Mouse (Mus musculus) ES-CJ7 (cell line): Measurements from ENCODE around the gene Gpatch8.

Experiments used
- DNase-seq: peaks from one replicate; pipeline ENCODE4 v3.0.0; 2011; ENCODE audit warnings: low read depth, low spot score

The Gpatch8 gene

GRCm38 (mm10) chr11:102453131-102453530 lies 103.1 kb downstream of the Gpatch8 start:
- no peak for DNase-seq

DNA sequence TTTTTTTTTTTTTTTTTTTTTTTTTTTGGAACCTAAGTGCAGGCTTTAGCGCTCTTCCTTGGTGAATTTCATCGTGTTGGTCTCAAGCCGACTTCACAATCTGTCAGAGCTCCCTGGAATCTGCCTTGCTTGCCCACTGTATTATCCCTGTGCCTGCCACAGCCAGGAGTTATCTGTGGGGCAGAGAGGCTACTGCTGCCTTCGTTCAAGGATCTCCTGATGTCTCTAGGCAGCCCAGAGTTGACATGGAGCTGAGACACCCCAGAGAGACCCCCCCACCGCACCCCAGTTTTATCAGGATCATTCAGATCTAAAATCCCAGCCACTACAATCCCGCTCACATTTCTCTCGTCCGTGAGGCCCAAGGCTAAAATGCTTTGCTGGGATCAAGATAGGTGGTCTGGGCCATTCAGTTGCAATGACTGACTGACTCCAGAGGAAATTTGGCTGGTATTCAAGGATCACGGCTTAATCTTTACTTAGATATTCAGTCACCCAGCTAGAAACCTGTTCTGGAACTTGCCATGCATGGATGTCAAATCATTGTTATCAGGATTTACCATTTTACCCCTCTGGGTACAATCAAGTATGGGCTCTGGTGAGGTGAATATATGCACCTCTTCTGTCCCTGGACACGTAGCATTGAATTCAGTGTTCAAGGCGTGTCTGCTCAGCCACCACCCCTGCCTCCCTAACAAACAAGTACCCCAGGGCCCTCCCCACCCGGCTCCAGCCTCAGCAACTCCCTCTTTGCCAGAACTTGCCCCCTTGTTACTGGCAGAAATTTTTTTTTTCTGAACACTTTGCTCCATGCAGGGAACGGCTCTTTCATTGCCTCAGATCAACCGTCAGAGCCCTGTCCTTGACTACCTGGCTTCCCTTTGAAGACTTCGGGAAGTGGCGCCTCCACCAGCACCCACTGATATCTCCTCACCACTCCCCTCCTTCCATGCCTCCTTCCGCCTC lies 106.9 kb downstream of the Gpatch8 start:
- no peak for DNase-seq

GRCm38 (mm10) chr11:102448327-102448726 lies 107.9 kb downstream of the Gpatch8 start:
- DNase-seq, result peak; percentile 64

DNA sequence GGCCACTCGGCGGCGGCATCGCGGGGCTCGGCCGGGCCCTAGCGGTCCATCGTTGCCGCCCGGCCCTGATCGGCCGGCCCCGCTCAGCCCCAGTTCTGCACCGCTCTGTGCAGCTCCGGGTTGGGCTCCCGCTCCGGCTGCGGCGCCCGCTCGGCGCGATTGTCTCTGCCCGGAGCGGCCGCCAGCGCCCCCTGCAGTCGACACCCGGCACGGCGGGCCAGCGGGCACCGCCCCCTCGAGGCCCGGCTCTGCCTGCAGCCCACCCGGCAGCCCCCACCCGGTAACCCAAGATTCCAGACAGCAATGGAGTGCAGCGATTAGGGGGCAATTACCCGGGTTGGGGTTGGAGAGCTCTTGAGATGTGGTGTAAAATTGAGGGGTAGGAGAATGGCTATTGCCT lies 108.7 kb downstream of the Gpatch8 start, which contains the start of gene Fam171a2:
Fam171a2 (minus strand) TSS at position 186 of the 400 bp plus-strand sequence.
- peak; percentile 63 for DNase-seq

DNA sequence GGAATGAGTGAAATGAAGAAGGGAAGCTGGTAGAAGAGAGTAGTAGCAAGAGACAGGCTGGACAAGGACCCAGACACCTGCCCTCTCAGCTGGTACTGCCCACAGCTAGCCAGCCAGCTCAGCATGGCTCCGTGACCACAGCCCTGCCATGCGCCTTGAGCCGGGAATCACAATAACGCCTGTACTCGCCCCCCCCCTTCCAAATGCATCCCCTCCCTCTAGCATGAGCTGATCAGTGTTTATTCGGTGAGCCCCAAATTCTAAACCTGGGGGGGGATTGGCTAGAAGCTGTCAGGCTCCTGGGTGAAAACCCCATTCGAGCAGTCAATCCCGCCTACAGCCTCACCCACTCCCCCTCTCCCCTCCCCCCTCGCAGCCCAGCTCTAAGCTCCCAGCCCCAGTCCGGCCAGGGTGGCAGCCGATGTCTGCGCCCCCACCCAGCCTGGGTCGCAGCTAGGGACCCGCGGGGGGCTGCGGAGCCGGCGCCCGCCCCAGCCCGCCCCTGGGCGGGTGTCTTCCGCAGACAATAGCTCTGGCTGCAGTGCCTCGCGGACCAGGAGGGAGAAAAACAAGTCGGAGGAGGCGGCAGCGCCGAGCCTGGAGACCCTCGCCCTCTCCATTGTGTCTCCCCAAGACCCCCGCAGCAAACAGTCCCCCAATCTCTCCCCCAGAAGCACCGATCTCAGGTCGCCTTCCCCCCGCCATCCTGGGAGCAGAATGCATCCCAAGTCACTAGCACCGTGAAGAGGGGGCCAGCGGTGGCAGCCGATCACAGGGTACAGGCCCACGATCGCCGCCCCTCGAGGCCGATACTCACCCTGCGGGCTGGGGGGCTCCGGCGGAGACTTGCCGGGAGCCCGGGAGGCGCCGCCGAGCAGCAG lies 109.4 kb downstream of the Gpatch8 start:
- DNase-seq, result no peak

DNA sequence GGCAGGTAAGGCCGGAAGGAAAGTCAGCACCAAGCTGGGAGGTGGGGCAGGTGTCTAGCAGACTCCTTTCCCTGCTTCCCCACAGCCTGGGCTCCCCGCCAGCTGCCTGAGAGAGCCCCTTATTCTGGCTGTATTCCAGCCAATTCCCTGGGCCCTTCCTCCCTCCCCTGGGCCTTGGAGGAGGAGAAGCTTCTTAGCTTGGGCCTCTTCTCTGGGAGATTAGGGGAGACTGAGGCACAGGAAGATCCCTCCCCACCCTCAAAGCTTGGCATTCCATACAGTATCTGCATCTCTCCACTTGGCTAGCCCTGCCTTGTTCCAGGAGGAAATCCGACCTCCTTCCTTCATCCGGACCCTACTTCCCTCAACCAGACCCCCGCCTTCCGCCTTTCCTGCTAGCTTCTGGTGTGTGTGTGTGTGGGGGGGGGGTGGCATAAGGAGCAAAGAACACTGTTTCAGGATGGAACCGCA lies 110.3 kb downstream of the Gpatch8 start:
- no peak for DNase-seq

DNA sequence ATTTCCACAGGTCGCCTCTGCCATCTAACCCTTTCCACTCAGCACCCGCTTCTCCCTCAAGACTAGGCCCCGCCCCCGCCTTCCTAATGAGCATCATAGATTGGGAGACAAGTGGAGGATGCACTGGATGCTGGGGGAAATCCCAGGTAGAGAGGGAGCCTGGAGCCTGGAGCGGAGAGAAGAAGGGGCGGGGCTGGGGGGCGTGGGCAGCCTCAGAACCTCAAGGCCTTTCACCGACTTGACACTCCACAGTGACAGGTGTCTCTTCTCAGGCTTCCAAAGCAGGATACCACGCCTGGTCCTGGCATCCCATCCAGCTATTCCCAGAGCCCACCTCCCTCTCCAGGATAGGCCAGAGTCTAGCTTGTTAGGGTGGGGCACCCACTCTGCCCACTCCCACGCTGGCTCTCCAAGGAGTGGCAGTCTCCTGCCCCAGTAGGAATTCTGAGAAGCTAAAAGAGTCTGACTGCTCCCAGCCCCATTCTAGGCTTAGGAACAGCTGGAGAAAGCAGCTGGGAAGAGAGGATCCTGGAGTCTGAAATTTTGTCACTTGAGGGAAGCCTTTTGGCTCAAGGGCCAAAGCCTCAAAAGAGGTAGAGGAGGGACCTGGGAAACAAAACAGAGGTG lies 110.8 kb downstream of the Gpatch8 start:
- DNase-seq, result peak; percentile 82

GRCm38 (mm10) chr11:102444781-102445180 lies 111.4 kb downstream of the Gpatch8 start:
- no peak for DNase-seq

DNA sequence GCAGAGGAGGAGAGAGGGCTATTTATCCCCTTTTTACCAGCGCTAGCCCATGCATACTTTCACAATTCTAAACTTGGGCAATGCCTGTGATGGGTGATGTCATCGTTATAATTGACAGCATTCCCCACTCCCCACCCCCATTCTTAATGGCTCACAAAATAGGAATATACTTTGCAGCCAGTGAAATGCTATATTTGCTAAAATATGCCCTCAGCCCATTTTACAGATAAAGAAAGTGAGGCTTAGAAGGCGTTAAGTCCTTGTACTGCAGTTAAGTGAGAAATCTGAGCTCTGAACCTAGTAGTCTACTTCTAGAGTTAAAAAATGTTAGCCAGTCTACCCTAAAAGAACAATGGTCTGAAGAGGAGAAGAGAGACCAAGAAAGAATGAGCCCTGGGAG lies 111.9 kb downstream of the Gpatch8 start:
- no peak for DNase-seq

- DNase-seq, result no peak
Measured at GRCm38 (mm10) chr11:102443740-102444139, 112.5 kb downstream of the Gpatch8 start.

DNA sequence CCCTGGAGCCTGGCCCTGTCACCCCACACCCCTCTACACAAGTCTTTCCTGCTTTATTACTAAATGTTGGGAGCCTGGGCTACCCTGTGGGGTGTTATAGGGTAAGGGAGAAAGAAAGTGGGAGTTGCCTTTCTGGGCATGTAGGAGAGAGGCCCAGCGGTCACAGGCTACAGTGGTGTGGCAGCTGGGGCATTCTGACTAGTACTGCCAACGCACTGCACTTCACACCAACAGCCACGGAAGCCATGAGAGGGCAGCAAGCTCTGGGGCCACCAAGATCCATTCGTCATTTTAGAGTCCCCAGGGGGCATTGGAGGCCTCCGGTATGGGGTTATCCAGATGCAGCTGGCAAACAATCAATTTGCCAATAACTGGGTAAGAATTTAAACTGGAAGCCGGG lies 114.1 kb downstream of the Gpatch8 start:
- no peak for DNase-seq

DNA sequence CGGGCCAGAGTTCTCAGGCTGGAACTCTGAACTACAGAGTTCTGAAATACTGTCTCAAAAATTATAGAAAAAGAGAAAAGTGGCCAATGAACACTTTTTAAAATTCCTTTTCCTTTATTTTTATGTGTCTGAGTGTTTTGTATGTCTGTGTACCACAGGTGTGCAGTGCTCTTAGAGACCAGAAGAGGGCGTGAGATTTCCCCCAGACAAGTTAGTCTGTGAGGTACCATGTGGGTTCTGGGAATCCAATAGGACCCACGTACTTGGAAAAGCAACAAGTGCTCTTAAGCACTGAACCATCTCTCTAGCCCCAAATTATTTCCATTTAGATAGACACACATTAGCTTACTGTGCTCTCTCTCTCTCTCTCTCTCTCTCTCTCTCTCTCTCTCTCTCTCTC lies 114.8 kb downstream of the Gpatch8 start:
- DNase-seq, result peak; percentile 64

DNA sequence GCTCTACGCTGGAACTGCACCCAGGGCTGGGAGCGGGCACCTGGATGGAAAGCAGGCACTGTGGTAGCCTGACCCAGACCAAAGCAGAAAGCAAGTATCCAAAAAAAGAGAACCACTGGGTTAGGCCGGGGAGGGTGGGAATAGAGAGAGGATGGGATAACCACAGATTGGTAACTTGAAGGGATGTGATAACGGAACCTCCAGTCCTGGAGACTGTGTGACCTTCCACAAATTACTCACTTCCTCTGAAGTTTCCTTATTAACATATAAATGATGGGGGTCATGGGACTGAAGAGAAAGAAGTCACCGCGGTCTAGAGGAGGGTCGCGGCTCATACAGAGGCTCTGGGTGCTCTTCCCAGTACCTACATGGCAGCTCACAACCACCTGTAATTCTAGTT lies 115.9 kb downstream of the Gpatch8 start:
- peak; percentile 45 for DNase-seq

- no peak for DNase-seq
Measured at GRCm38 (mm10) chr11:102439093-102440082, 116.8 kb downstream of the Gpatch8 start.

DNA sequence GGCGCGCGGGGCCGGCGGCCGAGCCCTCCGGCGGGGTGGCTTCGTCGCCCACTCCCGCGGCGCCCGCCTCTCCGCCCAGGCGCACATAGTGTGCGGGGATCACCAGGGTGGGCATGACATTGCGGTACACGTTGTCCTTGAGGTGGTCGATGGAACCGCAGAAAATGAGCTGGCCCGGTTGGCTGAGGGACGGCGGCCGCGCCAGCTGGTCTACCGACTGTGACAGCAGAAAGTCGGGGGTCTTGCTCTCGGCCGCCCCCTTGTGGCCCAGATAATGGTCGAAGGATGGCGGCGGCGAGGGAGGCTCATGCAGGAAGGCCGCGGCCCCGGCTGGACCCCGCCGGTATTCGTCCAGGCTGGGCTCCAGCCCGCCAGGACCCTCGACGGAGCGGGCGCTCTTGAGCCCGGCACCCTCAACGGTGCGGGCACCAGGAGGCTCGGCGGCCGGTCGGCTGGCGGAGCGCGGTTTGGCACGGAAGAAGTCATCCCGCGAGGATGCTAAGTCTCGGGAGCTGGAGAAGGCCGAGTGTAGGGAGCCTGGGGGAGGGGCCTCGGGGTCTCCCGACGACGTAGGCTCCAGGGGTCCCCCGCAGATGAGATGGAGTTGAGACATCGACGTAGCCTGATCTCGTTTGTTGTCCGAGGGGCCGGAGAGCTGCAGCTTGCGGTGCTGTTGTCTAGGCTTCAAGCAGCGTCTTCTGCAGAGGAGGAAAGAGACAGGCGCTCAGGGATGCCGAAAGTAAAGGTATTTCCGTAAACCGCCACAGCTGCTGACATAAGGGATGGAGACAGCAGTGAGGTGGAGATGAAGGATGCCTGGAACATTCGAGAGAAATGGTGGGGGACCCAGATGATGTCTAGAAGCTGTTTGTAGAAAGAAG lies 117.7 kb downstream of the Gpatch8 start:
- peak; percentile 75 for DNase-seq

DNA sequence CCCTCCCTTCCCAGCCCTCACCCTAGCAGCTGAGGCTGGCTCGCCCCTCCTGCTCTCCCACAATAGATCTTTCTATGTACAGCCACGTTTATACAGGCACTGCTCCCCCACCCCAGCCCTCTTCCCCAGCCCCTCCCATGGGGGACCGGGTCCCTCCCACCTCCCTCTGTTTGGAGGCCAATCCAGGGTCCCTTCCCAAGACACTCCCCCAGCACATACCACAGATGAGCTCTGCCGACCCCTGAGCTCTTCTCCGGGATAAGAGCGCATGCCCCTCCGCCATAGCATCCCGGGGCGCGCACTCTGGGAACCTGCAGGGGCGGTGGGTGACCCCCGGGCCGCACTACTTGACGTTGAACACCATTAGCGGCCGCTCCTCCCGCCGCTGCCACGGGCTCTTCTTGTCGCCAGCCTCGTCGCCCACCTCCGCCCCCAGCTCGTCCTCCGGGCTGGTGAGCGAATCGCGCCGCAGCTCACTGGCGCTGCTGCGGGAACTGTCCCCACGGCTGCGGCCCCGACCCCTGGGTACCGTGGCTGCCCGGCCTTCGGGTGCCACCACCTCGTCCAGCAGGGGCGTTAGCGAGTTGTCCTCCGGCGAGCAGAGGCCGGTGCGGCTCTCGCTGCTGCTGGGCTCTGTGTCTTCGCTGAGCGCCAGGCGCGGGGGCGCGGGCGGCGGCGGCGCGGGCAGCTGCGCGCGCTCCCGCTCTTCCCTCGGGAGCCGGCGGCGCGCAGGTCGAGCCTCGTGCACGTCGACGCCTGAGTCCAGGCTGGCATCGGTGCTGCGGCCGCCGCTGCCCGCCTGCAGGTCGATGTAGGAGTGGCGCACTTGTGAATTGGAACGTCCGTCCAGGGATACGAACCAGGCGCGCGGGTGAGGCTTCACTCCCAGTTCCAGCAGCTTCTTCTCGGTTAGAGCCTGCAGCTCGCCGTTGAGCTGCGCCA lies 118.8 kb downstream of the Gpatch8 start:
- peak; percentile 85 for DNase-seq

GRCm38 (mm10) chr11:102436471-102436790 lies 119.8 kb downstream of the Gpatch8 start:
- DNase-seq, result no peak

DNA sequence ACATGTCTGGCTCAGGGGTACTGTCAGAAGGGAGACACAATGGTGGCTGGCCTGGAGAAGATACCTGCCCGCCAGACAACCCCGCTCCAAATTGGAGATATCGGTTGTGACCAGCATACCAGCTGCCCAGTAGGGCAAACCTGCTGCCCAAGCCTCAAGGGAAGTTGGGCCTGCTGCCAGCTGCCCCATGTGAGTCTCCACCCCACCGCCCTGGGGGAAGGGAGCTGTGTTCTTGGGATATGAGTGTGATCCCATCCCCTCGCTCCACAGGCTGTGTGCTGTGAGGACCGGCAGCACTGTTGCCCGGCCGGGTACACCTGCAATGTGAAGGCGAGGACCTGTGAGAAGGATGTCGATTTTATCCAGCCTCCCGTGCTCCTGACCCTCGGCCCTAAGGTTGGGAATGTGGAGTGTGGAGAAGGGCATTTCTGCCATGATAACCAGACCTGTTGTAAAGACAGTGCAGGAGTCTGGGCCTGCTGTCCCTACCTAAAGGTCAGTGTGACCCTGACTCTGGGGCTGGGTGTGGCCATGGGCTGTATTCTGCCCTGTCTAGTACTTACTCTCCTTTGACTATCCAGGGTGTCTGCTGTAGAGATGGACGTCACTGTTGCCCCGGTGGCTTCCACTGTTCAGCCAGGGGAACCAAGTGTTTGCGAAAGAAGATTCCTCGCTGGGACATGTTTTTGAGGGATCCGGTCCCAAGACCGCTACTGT lies 120.3 kb downstream of the Gpatch8 start:
- no peak for DNase-seq
